Mouse (Mus musculus) testis, adult 2 months (tissue): ENCODE results near the gene C1qtnf5.

ENCODE experiments used
- CTCF ChIP-seq: fragments of 200-500 bp; IDR thresholded peaks from 2 replicates; pipeline ENCODE4 v1.5.1; 2012; ENCODE audit warnings: low read depth, mild to moderate bottlenecking, inconsistent platforms, low read length, moderate library complexity; ENCODE audit not compliant: control insufficient read depth, insufficient read depth, insufficient replicate concordance
- POLR2A ChIP-seq: fragments of 200-500 bp; IDR thresholded peaks from 2 replicates; pipeline ENCODE4 v1.6.1; 2012; ENCODE audit warnings: low read depth, mild to moderate bottlenecking, inconsistent platforms, low read length, moderate library complexity; ENCODE audit not compliant: control insufficient read depth

DNA sequence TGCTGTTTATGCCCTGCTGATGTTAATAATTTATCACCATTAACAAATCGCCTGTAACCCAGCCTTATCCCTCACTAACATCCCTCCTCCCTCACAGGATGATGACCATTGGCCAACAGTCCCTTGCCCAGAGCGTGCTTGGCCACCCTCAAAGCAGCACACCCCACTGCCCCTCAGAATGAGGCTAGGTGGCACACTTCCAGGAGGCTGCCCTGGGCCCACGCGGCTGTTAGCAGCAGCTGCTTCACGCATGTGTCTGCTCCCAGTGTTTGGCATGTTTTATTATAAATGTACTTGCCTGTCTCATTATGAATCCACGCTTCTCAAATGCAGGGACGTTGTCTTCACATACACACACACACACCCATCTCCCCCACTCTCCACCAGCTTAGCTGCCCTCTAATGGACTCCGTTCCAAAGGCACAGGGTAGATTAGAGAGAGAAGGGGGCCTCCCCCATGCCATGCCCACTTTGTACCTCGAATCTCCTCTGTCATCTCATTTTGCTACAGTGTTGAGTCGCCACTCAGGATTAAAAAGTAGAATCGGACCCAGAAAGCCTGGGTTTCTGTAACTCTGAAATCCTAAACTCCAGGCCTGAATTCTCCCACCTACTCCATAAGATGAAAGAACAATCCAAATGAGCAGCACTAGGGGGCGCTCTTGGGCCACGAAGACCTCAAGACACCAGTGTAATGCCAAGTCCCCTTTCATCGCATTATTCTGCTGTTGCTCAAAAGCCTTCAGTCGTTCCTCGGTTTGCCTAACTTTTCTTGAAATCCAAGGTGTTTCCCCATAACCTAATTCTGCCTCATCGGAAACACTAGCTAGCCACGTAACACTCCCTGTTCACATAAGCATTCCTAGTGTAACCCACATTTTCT lies 18.7 kb downstream of the C1qtnf5 start:
- TF ChIP-seq CTCF (peak; percentile 81; the same call in 1 of the 2 replicates), POLR2A (no peak)
